12 mouse cellular contexts compared by ENCODE assay signal in the genomic region with DNA sequence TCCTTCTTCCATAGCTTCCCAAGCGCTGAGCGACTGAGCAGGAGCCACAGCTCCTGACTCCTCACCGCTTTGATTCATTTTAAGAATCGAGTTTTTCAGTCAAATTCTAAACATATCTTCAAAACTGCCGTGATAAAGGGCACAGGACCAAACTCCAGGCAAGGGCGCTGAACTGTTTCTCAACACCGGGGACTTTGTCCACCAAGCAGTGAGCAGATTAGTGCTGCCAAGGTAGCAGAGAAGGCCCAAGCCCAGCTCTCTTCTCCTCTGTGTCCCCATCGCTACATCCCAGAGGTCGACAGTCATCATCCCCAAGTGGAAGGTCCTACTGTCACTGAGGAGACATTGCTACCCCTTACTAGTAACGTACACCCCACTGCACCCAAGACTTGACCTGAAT.
DNase-seq lines count a peak whose midpoint lies in the region.
"Had no signal": no experiment of that assay in that cellular context is flagged by ENCODE, and none has a peak within 500 bp of the region (broad histone marks: within the 10 kb centered on the region; RNA-seq: fewer than 3 reads in every experiment).

No protein-coding gene starts in this region.

- DNase-seq in kidney, adult 11 months = peak; percentile 60
- no peak for DNase-seq in kidney, postnatal 10 days
- DNase-seq in kidney, adult 9 months = peak; percentile 71
- no peak for DNase-seq in kidney, postnatal 4 days
- peak; percentile 25 for DNase-seq in testis, postnatal 10 days (ENCODE audit: low spot score)
- DNase-seq in testis, postnatal 14 days (ENCODE audit: low spot score) = no peak
- DNase-seq in kidney, postnatal 36 days = peak; percentile 61 to 66
- no peak for DNase-seq in spleen, adult 12 weeks (ENCODE audit: low spot score)
- DNase-seq: adrenal gland, postnatal 10 days; cerebellum, adult 11 months; cerebellum, adult 9-10 months; cerebellum, postnatal 25 days had no signal

Comparison
In these comparisons a context has a peak if more than half of its experiments do, and no peak if none do; other contexts are left out.
1. DNase-seq: peak in kidney, adult 11 months (single experiment), kidney, adult 9 months (single experiment), testis, postnatal 10 days (single experiment) and kidney, postnatal 36 days (2 of 2); none in kidney, postnatal 10 days (single experiment), kidney, postnatal 4 days (0 of 2), testis, postnatal 14 days (single experiment) and spleen, adult 12 weeks (single experiment).